Mouse (Mus musculus) midbrain, embryonic 14.5 days (tissue): ENCODE measurements around the gene Olfr1135. TPM values are rescaled to one million over a fixed set of nuclear protein-coding genes. Genes with fewer than 3 reads are reported as not detected.

Experiments used
- polyA plus RNA-seq: library from polyadenylated mRNA; unstranded; fragments of >200 nt; fragmentation: Nextera tagmentation; extraction: Ambion mirVana; gene quantifications from 2 replicates; pipeline ENCODE4 v1.2.1, GENCODE M21; 2014

Gene Olfr1135
- polyA plus RNA-seq, 1 experiment from 2014 or later = not detected

Other genes starting within 250 kb of the Olfr1135 start
- not detected in 2 replicates for gene Olfr1124, start 243.4 kb downstream of the Olfr1135 start, polyA plus RNA-seq
- gene Olfr1126, start 219.7 kb downstream of the Olfr1135 start, polyA plus RNA-seq = not detected in 2 replicates
- not detected in 2 replicates for gene Pramel7, start 176.6 kb downstream of the Olfr1135 start, polyA plus RNA-seq
- not detected in 2 replicates for gene Pramel6, start 167.1 kb downstream of the Olfr1135 start, polyA plus RNA-seq
- not detected in 2 replicates for gene Olfr153, start 141.9 kb downstream of the Olfr1135 start, polyA plus RNA-seq
- not detected in 2 replicates for gene Olfr1128, start 128.1 kb downstream of the Olfr1135 start, polyA plus RNA-seq
- gene Olfr1129, start 99.8 kb downstream of the Olfr1135 start, polyA plus RNA-seq = not detected in 2 replicates
- not detected in 2 replicates for gene Olfr1130, start 67.5 kb downstream of the Olfr1135 start, polyA plus RNA-seq
- gene Olfr1131, start 46.6 kb downstream of the Olfr1135 start, polyA plus RNA-seq = not detected in 2 replicates
- not detected in 2 replicates for gene Olfr1132, start 36.1 kb downstream of the Olfr1135 start, polyA plus RNA-seq
- gene Olfr1133, start 26.3 kb downstream of the Olfr1135 start, polyA plus RNA-seq = not detected in 2 replicates
- gene Olfr1134, start 15.2 kb downstream of the Olfr1135 start, polyA plus RNA-seq = not detected in 2 replicates
- not detected in 2 replicates for gene Olfr1136, start 20.3 kb upstream of the Olfr1135 start, polyA plus RNA-seq
- not detected in 2 replicates for gene Olfr1137, start 39.5 kb upstream of the Olfr1135 start, polyA plus RNA-seq
- not detected in 2 replicates for gene Olfr1138, start 66.3 kb upstream of the Olfr1135 start, polyA plus RNA-seq
- not detected in 2 replicates for gene Olfr1140, start 70.1 kb upstream of the Olfr1135 start, polyA plus RNA-seq
- not detected in 2 replicates for gene Olfr1141, start 80.3 kb upstream of the Olfr1135 start, polyA plus RNA-seq
- not detected in 2 replicates for gene Olfr152, start 105.8 kb upstream of the Olfr1135 start, polyA plus RNA-seq
- not detected in 2 replicates for gene Olfr1143, start 126.9 kb upstream of the Olfr1135 start, polyA plus RNA-seq
- gene Olfr1145, start 136.2 kb upstream of the Olfr1135 start, polyA plus RNA-seq = not detected in 2 replicates
- gene Olfr1148, start 156.9 kb upstream of the Olfr1135 start, polyA plus RNA-seq = not detected in 2 replicates
- not detected in 2 replicates for gene Olfr1150-ps1, start 170.3 kb upstream of the Olfr1135 start, polyA plus RNA-seq
- gene Olfr1151, start 182.2 kb upstream of the Olfr1135 start, polyA plus RNA-seq = not detected in 2 replicates
- gene Olfr1152, start 192.8 kb upstream of the Olfr1135 start, polyA plus RNA-seq = not detected in 2 replicates
- not detected in 2 replicates for gene Olfr1153, start 221.3 kb upstream of the Olfr1135 start, polyA plus RNA-seq
- not detected in 2 replicates for gene Olfr1154, start 231.5 kb upstream of the Olfr1135 start, polyA plus RNA-seq